ENCODE assay signal across 8 mouse cellular contexts in the genomic region with DNA sequence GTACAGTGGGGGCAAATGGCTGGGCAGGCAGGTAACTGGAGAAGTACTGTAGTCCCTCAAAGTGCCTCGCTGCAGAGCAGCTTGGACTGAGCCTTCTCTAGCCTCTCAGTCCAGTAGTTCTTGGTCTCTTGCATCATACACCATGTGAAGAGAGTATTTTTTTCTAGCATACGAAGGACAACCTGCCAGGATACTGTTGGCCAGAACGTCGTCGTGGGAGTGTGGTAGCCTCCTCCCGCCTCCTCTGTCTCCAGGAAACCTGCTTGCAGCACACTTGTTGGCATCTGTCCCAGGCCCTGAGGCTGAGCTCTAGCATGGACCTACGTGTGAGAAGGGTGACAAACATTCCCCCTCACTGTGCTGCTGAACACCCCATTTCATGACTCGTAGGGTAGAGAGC. TPM values are rescaled to one million over a fixed set of nuclear protein-coding genes. Genes with fewer than 3 reads are reported as not detected.
DNase-seq lines count a peak whose midpoint lies in the region; ATAC-seq lines count a peak whose summit lies in the region.

No protein-coding gene starts in this region.

- H3K9ac ChIP-seq in heart, embryonic 15.5 days, result no peak overlapping the region
- H3K9ac ChIP-seq in midbrain, embryonic 13.5 days (replicated peaks), result no peak overlapping the region

- no peaks in the 10 kb centered on the region for H3K9me3 ChIP-seq in heart, embryonic 15.5 days (replicated peaks)
- H3K9me3 ChIP-seq in midbrain, embryonic 13.5 days, result no peaks in the 10 kb centered on the region

- 34% methylated on average over 8 of the region's 8 CpGs for WGBS in heart, embryonic 15.5 days
- 80% methylated on average over 8 of the region's 8 CpGs for WGBS in midbrain, embryonic 13.5 days

- H3K4me2 ChIP-seq in heart, embryonic 15.5 days, result no peak overlapping the region
- no peak overlapping the region for H3K4me2 ChIP-seq in midbrain, embryonic 13.5 days (replicated peaks)

- H3K36me3 ChIP-seq in heart, embryonic 15.5 days, result peaks cover 13% of the 10 kb centered on the region; the same call in 1 of the 2 replicates
- peaks cover 33% of the 10 kb centered on the region for H3K36me3 ChIP-seq in midbrain, embryonic 13.5 days

- no peak for DNase-seq in heart, postnatal 25 days (ENCODE audit: low spot score)
- peak; percentile 25 for DNase-seq in Muller cell, postnatal 12 days (ENCODE audit: inconsistent ontology term)
- peak; percentile 45 to 73 for DNase-seq in cerebellum, postnatal 25 days
- peak; percentile 57 for DNase-seq in left cerebral cortex, adult 11 months (ENCODE audit: low spot score)
- DNase-seq in right cerebral cortex, adult 2 months (ENCODE audit: low spot score in 2 of 2), result peak; percentile 75 to 79
- no peak for DNase-seq in embryo, embryonic 10 days (ENCODE audit: low spot score)

- ATAC-seq in heart, embryonic 15.5 days (replicated peaks; ENCODE audit: insufficient number of reproducible peaks, insufficient read depth, low FRiP score, low read depth), result 0 out of 2 replicates have a peak, but pooled peaks have one; percentile 29
- no peak for ATAC-seq in midbrain, embryonic 13.5 days

- no peak overlapping the region for H3K27ac ChIP-seq in heart, embryonic 15.5 days
- H3K27ac ChIP-seq in midbrain, embryonic 13.5 days, result no peak overlapping the region

- no peak overlapping the region for H3K4me3 ChIP-seq in heart, embryonic 15.5 days
- no peak overlapping the region for H3K4me3 ChIP-seq in midbrain, embryonic 13.5 days (replicated peaks)

- intact Hi-C loops in heart, postnatal 25 days (cut with DNase I), result no loop called here

- peaks cover 19% of the 10 kb centered on the region for H3K4me1 ChIP-seq in heart, embryonic 15.5 days (replicated peaks)
- peaks cover 8% of the 10 kb centered on the region for H3K4me1 ChIP-seq in midbrain, embryonic 13.5 days (replicated peaks)

- no peaks in the 10 kb centered on the region for H3K27me3 ChIP-seq in heart, embryonic 15.5 days
- H3K27me3 ChIP-seq in midbrain, embryonic 13.5 days, result no peaks in the 10 kb centered on the region

RNA-seq across cellular contexts. Expression of gene Hdhd3, which starts 6.5 kb away (rescaled TPM):
- polyA plus RNA-seq in heart, embryonic 15.5 days (2015; fragmentation: Nextera tagmentation; extraction: Ambion mirVana), result 7.6 and 10.8 TPM in 2 replicates
- total RNA-seq in heart, postnatal 25 days (2021), result 1 to 10 TPM; 6.0 to 6.5 TPM
- polyA plus RNA-seq in midbrain, embryonic 13.5 days (2015; fragmentation: Nextera tagmentation; extraction: Ambion mirVana), result 13.2 and 14.3 TPM in 2 replicates

RNA-seq across cellular contexts. Expression of gene Bspry, which starts 17.0 kb away (rescaled TPM):
- polyA plus RNA-seq in heart, embryonic 15.5 days (2015; fragmentation: Nextera tagmentation; extraction: Ambion mirVana), result 1.4 and 4.4 TPM in 2 replicates
- not detected for total RNA-seq in heart, postnatal 25 days (2021)
- 0.44 and 0.86 TPM in 2 replicates for polyA plus RNA-seq in midbrain, embryonic 13.5 days (2015; fragmentation: Nextera tagmentation; extraction: Ambion mirVana)

RNA-seq across cellular contexts. Expression of gene Alad, which starts 22.9 kb away (rescaled TPM):
- 56.0 and 65.4 TPM in 2 replicates for polyA plus RNA-seq in heart, embryonic 15.5 days (2015; fragmentation: Nextera tagmentation; extraction: Ambion mirVana)
- total RNA-seq in heart, postnatal 25 days (2021), result 10 to 100 TPM; 60.2 to 63.3 TPM
- 59.8 and 65.4 TPM in 2 replicates for polyA plus RNA-seq in midbrain, embryonic 13.5 days (2015; fragmentation: Nextera tagmentation; extraction: Ambion mirVana)

RNA-seq across cellular contexts. Expression of gene Wdr31, which starts 26.1 kb away (rescaled TPM):
- 2.5 and 3.2 TPM in 2 replicates for polyA plus RNA-seq in heart, embryonic 15.5 days (2015; fragmentation: Nextera tagmentation; extraction: Ambion mirVana)
- total RNA-seq in heart, postnatal 25 days (2021), result under 1 TPM; 0.42 to 0.48 TPM
- 9.6 and 10.8 TPM in 2 replicates for polyA plus RNA-seq in midbrain, embryonic 13.5 days (2015; fragmentation: Nextera tagmentation; extraction: Ambion mirVana)

RNA-seq across cellular contexts. Expression of gene Pole3, which starts 28.1 kb away (rescaled TPM):
- 43.1 and 53.9 TPM in 2 replicates for polyA plus RNA-seq in heart, embryonic 15.5 days (2015; fragmentation: Nextera tagmentation; extraction: Ambion mirVana)
- 10 to 100 TPM; 17.3 to 18.4 TPM for total RNA-seq in heart, postnatal 25 days (2021)
- 81.3 and 87.2 TPM in 2 replicates for polyA plus RNA-seq in midbrain, embryonic 13.5 days (2015; fragmentation: Nextera tagmentation; extraction: Ambion mirVana)

Comparison
In these comparisons a context has a peak if more than half of its experiments do, and no peak if none do; other contexts are left out.
1. DNase-seq: peak in Muller cell, postnatal 12 days (single experiment), cerebellum, postnatal 25 days (2 of 2), left cerebral cortex, adult 11 months (single experiment) and right cerebral cortex, adult 2 months (2 of 2); none in heart, postnatal 25 days (single experiment) and embryo, embryonic 10 days (single experiment).